Mouse (Mus musculus) testis, adult 2 months (tissue): ENCODE measurements at regions not wholly inside any gene's neighbourhood (a gene's known extent, or its start where the extent isn't known, plus 50 kb on each side); places are given as distances from the start of the nearest gene placed in this dataset.

ENCODE experiments used
- CTCF ChIP-seq: fragments of 200-500 bp; IDR thresholded peaks from 2 replicates; pipeline ENCODE4 v1.5.1; 2012; ENCODE audit warnings: low read depth, mild to moderate bottlenecking, inconsistent platforms, low read length, moderate library complexity; ENCODE audit not compliant: control insufficient read depth, insufficient read depth, insufficient replicate concordance
- POLR2A ChIP-seq: fragments of 200-500 bp; IDR thresholded peaks from 2 replicates; pipeline ENCODE4 v1.6.1; 2012; ENCODE audit warnings: low read depth, mild to moderate bottlenecking, inconsistent platforms, low read length, moderate library complexity; ENCODE audit not compliant: control insufficient read depth

DNA sequence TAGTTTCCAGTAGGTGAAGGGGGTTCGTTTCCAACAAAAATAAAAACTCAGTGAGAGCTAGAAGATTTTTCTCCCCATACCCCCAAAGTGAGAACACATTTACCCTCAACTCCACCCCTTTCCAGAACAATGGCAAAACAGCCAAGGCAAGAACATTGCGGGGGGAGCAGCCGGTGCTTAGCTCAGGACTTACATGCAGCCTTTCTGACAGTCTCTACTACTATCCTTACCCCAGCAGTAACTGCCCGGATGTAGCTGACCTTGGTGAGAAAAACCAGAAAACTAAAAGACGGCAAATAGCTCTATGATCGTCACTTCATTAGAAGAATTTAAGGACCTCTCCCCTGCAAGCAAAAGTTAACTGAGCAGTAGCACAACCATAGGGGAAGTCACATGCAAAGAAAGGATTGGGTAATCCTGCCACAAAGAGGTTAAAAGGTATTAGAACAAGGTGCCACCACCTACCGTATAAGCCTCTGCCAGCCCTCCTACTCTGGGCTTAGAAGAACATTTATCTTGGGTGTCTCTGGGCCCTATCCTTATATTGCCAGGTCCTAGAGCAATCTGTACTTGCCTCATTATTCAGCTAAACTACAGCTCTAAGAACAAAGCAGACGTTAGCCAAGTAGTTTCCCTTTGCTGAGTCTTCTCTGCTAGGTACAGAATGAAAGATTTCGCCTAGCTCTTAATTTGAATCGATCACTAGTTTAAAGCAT is 119.0 kb downstream of the Psat1 start:
- TF ChIP-seq CTCF: no peak
- TF ChIP-seq POLR2A: no peak
